Mouse (Mus musculus): Measurements from ENCODE around the gene 1700056E22Rik.

DNA sequence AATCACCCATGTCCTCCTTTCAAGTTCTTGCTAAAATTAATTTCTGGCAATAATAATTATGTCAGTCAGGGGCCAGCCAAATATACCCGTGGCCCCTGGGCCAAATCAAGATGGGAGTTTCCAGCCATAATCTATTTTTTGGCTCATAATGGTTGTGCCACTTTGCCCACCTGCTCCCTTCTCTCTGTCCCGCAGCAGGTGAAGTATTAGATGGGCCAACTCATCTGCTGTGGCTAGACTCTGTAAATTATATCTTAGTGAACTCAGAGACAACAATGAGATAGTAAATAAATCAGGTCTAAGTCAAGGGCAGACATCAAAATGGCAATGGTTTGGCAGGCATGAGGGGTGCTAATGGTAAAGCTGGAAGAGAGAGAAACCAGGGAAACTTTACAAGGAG lies 16.5 kb downstream of the 1700056E22Rik start:
- TF ChIP-seq CTCF (IDR thresholded peaks at IDR 0.05; ENCODE audit: insufficient read depth, low read length) (no peak), POLR2A (IDR thresholded peaks at IDR 0.05; ENCODE audit: borderline replicate concordance, extremely low read depth, low read depth, low read length) (no peak)

All from lung, adult 2 months (tissue).